ENCODE assay signal across 25 mouse cellular contexts in the genomic region with DNA sequence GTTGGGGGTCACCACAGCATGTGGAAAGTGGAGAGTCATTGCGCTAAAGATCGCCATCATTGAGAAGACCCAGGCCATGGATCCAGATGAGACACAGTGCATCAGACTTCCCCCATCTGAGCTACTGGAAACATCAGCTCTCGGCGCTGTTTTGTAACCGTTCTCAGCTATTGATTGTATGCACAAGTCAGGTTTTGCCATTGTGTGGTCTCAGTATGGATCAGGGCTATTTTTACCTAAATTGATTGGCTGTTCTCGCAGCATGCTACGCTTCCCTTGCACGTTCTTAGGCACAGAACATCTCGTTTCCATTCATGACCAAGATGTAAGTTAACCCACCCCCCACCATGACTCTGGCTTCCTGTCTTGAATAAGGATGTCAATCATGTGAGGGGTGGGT.
"Had no signal": no experiment of that assay in that cellular context is flagged by ENCODE, and none has a peak within 500 bp of the region (broad histone marks: within the 10 kb centered on the region; RNA-seq: fewer than 3 reads in every experiment).

No protein-coding gene starts in this region.

- H3K27ac ChIP-seq: heart, adult 2 months; heart, embryonic 13.5 days; heart, embryonic 15.5 days; hindbrain, embryonic 13.5 days; hindbrain, embryonic 15.5 days; hindbrain, postnatal 0 days; kidney, embryonic 15.5 days; kidney, postnatal 0 days; limb, embryonic 10.5 days; limb, embryonic 12.5 days had no signal

- H3K9me3 ChIP-seq: heart, embryonic 13.5 days; heart, embryonic 15.5 days; hindbrain, embryonic 13.5 days; hindbrain, embryonic 15.5 days; kidney, embryonic 15.5 days; limb, embryonic 10.5 days; limb, embryonic 12.5 days had no signal

- ATAC-seq: forebrain, embryonic 16.5 days; hindbrain, postnatal 0 days; intestine, embryonic 16.5 days had no signal

- H3K36me3 ChIP-seq: heart, embryonic 15.5 days had no signal

- DNase-seq: gastrocnemius, postnatal 14 days; gastrocnemius, postnatal 36 days; heart, adult 11 months; heart, adult 2 months; heart, postnatal 14 days; heart, postnatal 36 days; kidney, adult 11 months; kidney, adult 2 months; kidney, adult 9 months; kidney, postnatal 14 days; kidney, postnatal 36 days; layer of hippocampus, adult 9-11 months; layer of hippocampus, postnatal 36 days had no signal

- H3K27me3 ChIP-seq: heart, embryonic 13.5 days; heart, embryonic 15.5 days; hindbrain, embryonic 13.5 days; hindbrain, embryonic 15.5 days; kidney, embryonic 15.5 days; limb, embryonic 12.5 days had no signal

- H3K9ac ChIP-seq: heart, embryonic 13.5 days; heart, embryonic 15.5 days; hindbrain, embryonic 13.5 days; hindbrain, embryonic 15.5 days; kidney, embryonic 15.5 days; limb, embryonic 12.5 days had no signal

- H3K4me1 ChIP-seq: hindbrain, embryonic 13.5 days; hindbrain, embryonic 15.5 days; limb, embryonic 10.5 days; limb, embryonic 12.5 days had no signal

- H3K4me3 ChIP-seq: heart, adult 2 months; heart, embryonic 13.5 days; heart, embryonic 15.5 days; hindbrain, embryonic 13.5 days; hindbrain, embryonic 15.5 days; kidney, embryonic 15.5 days; limb, embryonic 10.5 days; limb, embryonic 12.5 days had no signal

- H3K4me2 ChIP-seq: heart, embryonic 11.5 days; heart, embryonic 13.5 days; heart, embryonic 15.5 days; hindbrain, embryonic 13.5 days; hindbrain, embryonic 15.5 days; kidney, embryonic 15.5 days; limb, embryonic 12.5 days had no signal
